In the genomic region with DNA sequence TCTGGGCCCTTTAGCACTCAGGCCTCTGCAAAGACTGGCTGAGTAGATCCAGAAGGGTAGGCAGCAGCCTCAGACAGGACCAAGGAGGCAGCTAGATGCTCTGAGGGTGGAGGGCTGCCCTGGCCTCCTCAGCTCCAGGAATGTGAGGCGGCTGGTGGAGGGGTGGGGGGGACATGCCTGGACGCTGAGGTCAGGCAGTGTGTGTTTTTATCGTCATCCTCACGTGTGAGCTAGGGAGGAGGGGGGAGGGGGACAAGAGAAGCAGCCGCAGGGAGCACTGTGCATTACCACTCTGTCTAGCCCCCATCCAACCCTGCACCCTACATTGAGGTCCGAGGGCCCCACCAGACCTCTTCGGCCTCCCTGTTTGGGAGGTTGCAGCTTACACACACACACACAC, we compare ENCODE assay signal across 12 mouse cellular contexts.
DNase-seq lines count a peak whose midpoint lies in the region; ATAC-seq and TF ChIP-seq lines count a peak whose summit lies in the region.
"Had no signal": no experiment of that assay in that cellular context is flagged by ENCODE, and none has a peak within 500 bp of the region (broad histone marks: within the 10 kb centered on the region; RNA-seq: fewer than 3 reads in every experiment).

No protein-coding gene starts in this region.

- peak overlapping the region; percentile 75 for H3K9ac ChIP-seq in heart, embryonic 13.5 days
- H3K9ac ChIP-seq in heart, embryonic 15.5 days, result no peak overlapping the region
- H3K9ac ChIP-seq in liver, embryonic 15.5 days, result no peak overlapping the region
- H3K9ac ChIP-seq: liver, embryonic 14.5 days; neural tube, embryonic 13.5 days had no signal

- H3K4me1 ChIP-seq in heart, embryonic 13.5 days, result peaks cover 95% of the 10 kb centered on the region
- peaks cover 75% of the 10 kb centered on the region for H3K4me1 ChIP-seq in heart, embryonic 15.5 days (replicated peaks)
- H3K4me1 ChIP-seq in liver, embryonic 15.5 days (replicated peaks), result peaks cover 20% of the 10 kb centered on the region
- no peaks in the 10 kb centered on the region for H3K4me1 ChIP-seq in thymus, adult 2 months (replicated peaks; ENCODE audit: control insufficient read depth, insufficient read depth, low read length)
- H3K4me1 ChIP-seq: neural tube, embryonic 13.5 days had no signal

- no peaks in the 10 kb centered on the region for H3K9me3 ChIP-seq in heart, embryonic 13.5 days
- H3K9me3 ChIP-seq in heart, embryonic 15.5 days (replicated peaks), result no peaks in the 10 kb centered on the region
- no peaks in the 10 kb centered on the region for H3K9me3 ChIP-seq in liver, embryonic 15.5 days (replicated peaks)
- H3K9me3 ChIP-seq: neural tube, embryonic 13.5 days had no signal

- TF ChIP-seq POLR2A in brain, embryonic 14.5 days (IDR thresholded peaks at IDR 0.05; ENCODE audit: borderline replicate concordance, extremely low read depth, insufficient read depth, insufficient read length, poor library complexity, severe bottlenecking), result no peak
- no peak for TF ChIP-seq POLR2A in thymus, adult 2 months (IDR thresholded peaks at IDR 0.05; ENCODE audit: control insufficient read depth, extremely low read depth, insufficient read depth, low read length, poor library complexity)

- 11% methylated on average over 7 of the region's 7 CpGs for WGBS in heart, embryonic 13.5 days
- 7% methylated on average over 7 of the region's 7 CpGs for WGBS in heart, embryonic 15.5 days
- WGBS in liver, embryonic 15.5 days (ENCODE audit: insufficient replicate concordance), result 46% methylated on average over 6 of the region's 7 CpGs
- WGBS in thymus, adult 2 months, result 93% methylated on average over 4 of the region's 7 CpGs

- H3K36me3 ChIP-seq in heart, embryonic 13.5 days, result no peaks in the 10 kb centered on the region
- H3K36me3 ChIP-seq in heart, embryonic 15.5 days, result no peaks in the 10 kb centered on the region
- H3K36me3 ChIP-seq in liver, embryonic 15.5 days (replicated peaks), result no peaks in the 10 kb centered on the region
- H3K36me3 ChIP-seq in thymus, adult 2 months (ENCODE audit: control insufficient read depth, insufficient read depth, low read length), result no peaks in the 10 kb centered on the region
- H3K36me3 ChIP-seq: neural tube, embryonic 13.5 days had no signal

- intact Hi-C loops in gastrocnemius, postnatal 14 days (cut with DNase I; ENCODE audit: low total_unique reads), result no loop called here

- no peaks in the 10 kb centered on the region for H3K27me3 ChIP-seq in heart, embryonic 13.5 days (replicated peaks)
- no peaks in the 10 kb centered on the region for H3K27me3 ChIP-seq in heart, embryonic 15.5 days
- no peaks in the 10 kb centered on the region for H3K27me3 ChIP-seq in liver, embryonic 15.5 days
- H3K27me3 ChIP-seq in thymus, adult 2 months (ENCODE audit: control insufficient read depth, insufficient read depth, low read length), result no peaks in the 10 kb centered on the region
- H3K27me3 ChIP-seq: neural tube, embryonic 13.5 days had no signal

- no peak overlapping the region for H3K4me3 ChIP-seq in heart, embryonic 13.5 days
- H3K4me3 ChIP-seq in heart, embryonic 15.5 days, result no peak overlapping the region
- no peak overlapping the region for H3K4me3 ChIP-seq in liver, embryonic 15.5 days (replicated peaks)
- no peak overlapping the region for H3K4me3 ChIP-seq in thymus, adult 2 months (ENCODE audit: control insufficient read depth, insufficient read depth, low read length)
- H3K4me3 ChIP-seq: neural tube, embryonic 13.5 days had no signal

- peak overlapping the region; percentile 97 for H3K27ac ChIP-seq in heart, embryonic 13.5 days (replicated peaks)
- peak overlapping the region; percentile 84 for H3K27ac ChIP-seq in heart, embryonic 15.5 days
- H3K27ac ChIP-seq in liver, embryonic 15.5 days (replicated peaks), result no peak overlapping the region
- H3K27ac ChIP-seq in thymus, adult 2 months (ENCODE audit: control insufficient read depth, insufficient read depth, low read length), result no peak overlapping the region
- H3K27ac ChIP-seq: liver, embryonic 14.5 days; neural tube, embryonic 13.5 days had no signal

- peak overlapping the region; percentile 37 for H3K4me2 ChIP-seq in heart, embryonic 13.5 days
- H3K4me2 ChIP-seq in heart, embryonic 15.5 days, result peak overlapping the region; percentile 11
- no peak overlapping the region for H3K4me2 ChIP-seq in liver, embryonic 15.5 days
- H3K4me2 ChIP-seq: neural tube, embryonic 13.5 days had no signal

- TF ChIP-seq CTCF in brain, embryonic 14.5 days (IDR thresholded peaks at IDR 0.05; ENCODE audit: borderline replicate concordance, extremely low read depth, insufficient read depth, insufficient read length), result no peak
- no peak for TF ChIP-seq CTCF in thymus, adult 2 months (IDR thresholded peaks at IDR 0.05; ENCODE audit: borderline replicate concordance, control insufficient read depth, extremely low read depth, insufficient read depth, low read length, poor library complexity)

- ATAC-seq in heart, embryonic 13.5 days (ENCODE audit: extremely low read depth, insufficient number of reproducible peaks, low FRiP score, low TSS enrichment), result peak; percentile 66
- ATAC-seq in heart, embryonic 15.5 days (replicated peaks; ENCODE audit: insufficient number of reproducible peaks, insufficient read depth, low FRiP score, low read depth), result peak; percentile 78
- peak; percentile 20; the same call in 1 of the 2 replicates for ATAC-seq in liver, embryonic 15.5 days (ENCODE audit: insufficient read depth)
- ATAC-seq in granulocyte monocyte progenitor cell, adult 5-6 weeks (replicated peaks; ENCODE audit: poor library complexity, severe bottlenecking), result no peak
- ATAC-seq: inflammation-experienced regulatory T-cells, adult 6 months had no signal

- DNase-seq in heart, adult 8-10 months (ENCODE audit: low spot score), result no peak
- DNase-seq in brain, embryonic 14.5 days (ENCODE audit: low read depth), result peak; percentile 22
- DNase-seq in thymus, adult 2 months, result no peak
- no peak for DNase-seq in gastrocnemius, postnatal 14 days
- DNase-seq: cerebellum, adult 11-12 months had no signal

Comparison
In these comparisons a context has a peak if more than half of its experiments do, and no peak if none do; other contexts are left out.
1. H3K27ac ChIP-seq: peak in heart, embryonic 13.5 days (single experiment) and heart, embryonic 15.5 days (single experiment); none in liver, embryonic 15.5 days (single experiment) and thymus, adult 2 months (single experiment).